Mouse (Mus musculus) stomach, embryonic 16.5 days (tissue): ENCODE measurements around the gene Foxo6. TPM values are rescaled to one million over a fixed set of nuclear protein-coding genes. Genes with fewer than 3 reads are reported as not detected.

ENCODE experiments used
- ATAC-seq: fragments of 200-750 bp; cut with Nextera tagmentation; 2 replicates; pipeline ENCODE4 v1.8.0; 2017; ENCODE audit warnings: moderate number of reproducible peaks, moderate TSS enrichment; ENCODE audit not compliant: insufficient read depth, low FRiP score
- H3K27ac ChIP-seq: fragments of 300-500 bp; sonication (generic); 2 replicates; pipeline ENCODE4 v1.5.1; 2014; ENCODE audit warnings: low read length
- H3K27me3 ChIP-seq: fragments of 300-500 bp; sonication (generic); 2 replicates; pipeline ENCODE4 v1.6.1; 2014; ENCODE audit warnings: low read length, control low read depth, mixed read lengths; ENCODE audit not compliant: control insufficient read depth, insufficient read depth
- H3K36me3 ChIP-seq: fragments of 300-500 bp; sonication (generic); 2 replicates; pipeline ENCODE4 v1.6.1; 2014; ENCODE audit warnings: low read length; ENCODE audit not compliant: control insufficient read depth, insufficient read depth
- H3K4me1 ChIP-seq: fragments of 300-500 bp; sonication (generic); 2 replicates; pipeline ENCODE4 v1.6.1; 2014; ENCODE audit warnings: low read length, control low read depth, mixed read lengths; ENCODE audit not compliant: control insufficient read depth, insufficient read depth
- H3K4me2 ChIP-seq: fragments of 300-500 bp; sonication (generic); 2 replicates; pipeline ENCODE4 v1.6.1; 2014; ENCODE audit warnings: low read depth, low read length, mixed read lengths
- H3K4me3 ChIP-seq: fragments of 300-500 bp; sonication (generic); replicated peaks from 2 replicates; pipeline ENCODE4 v1.5.1; 2014; ENCODE audit warnings: mild to moderate bottlenecking, low read length
- H3K9ac ChIP-seq: fragments of 300-500 bp; sonication (generic); 2 replicates; pipeline ENCODE4 v1.6.1; 2014; ENCODE audit warnings: low read length
- H3K9me3 ChIP-seq: fragments of 300-500 bp; sonication (generic); replicated peaks from 2 replicates; pipeline ENCODE4 v1.6.1; 2016; ENCODE audit warnings: low read length, control low read depth; ENCODE audit not compliant: control insufficient read depth
- WGBS: fragments of 180-500 bp; shearing (Covaris S2); extraction: QIAGEN DNeasy Blood & Tissue Kit; methylation state at CpG from one replicate; pipeline ENCODE4 v1.1.7; 2014; 5-methylcytosine and 5-hydroxymethylcytosine counted together
- polyA plus RNA-seq: library from polyadenylated mRNA; unstranded; fragments of >200 nt; fragmentation: Nextera tagmentation; extraction: Ambion mirVana; gene quantifications from 2 replicates; pipeline ENCODE4 v1.2.1, GENCODE M21; 2015

Foxo6 gene
- polyA plus RNA-seq, 1 experiment from 2014 or later = 0.15 TPM

GRCm38 (mm10) chr4:120323198-120323597 lies 36.0 kb upstream of the Foxo6 start:
- Histone ChIP-seq H3K36me3 (no peaks in the 10 kb centered on the region), H3K4me3 (no peak overlapping the region), H3K27me3 (no peaks in the 10 kb centered on the region), H3K27ac (no peak overlapping the region), H3K9ac (no peak overlapping the region), H3K4me2 (no peak overlapping the region), H3K9me3 (no peaks in the 10 kb centered on the region), H3K4me1 (no peaks in the 10 kb centered on the region)
- ATAC-seq = no peak
- whole genome bisulfite sequencing = 29% methylated on average over 6 of the region's 6 CpGs

GRCm38 (mm10) chr4:120317541-120317940 lies 30.4 kb upstream of the Foxo6 start:
- Histone ChIP-seq H3K4me2 (no peak overlapping the region), H3K36me3 (no peaks in the 10 kb centered on the region), H3K27me3 (no peaks in the 10 kb centered on the region), H3K4me1 (no peaks in the 10 kb centered on the region), H3K9me3 (no peaks in the 10 kb centered on the region), H3K4me3 (no peak overlapping the region), H3K27ac (no peak overlapping the region), H3K9ac (no peak overlapping the region)
- no peak for ATAC-seq
- 59% methylated on average over 2 of the region's 2 CpGs for WGBS

- no peaks in the 10 kb centered on the region for H3K36me3 ChIP-seq
- no peak for ATAC-seq
- H3K27ac ChIP-seq = no peak overlapping the region
- no peak overlapping the region for H3K9ac ChIP-seq
- H3K4me3 ChIP-seq = no peak overlapping the region
- no peaks in the 10 kb centered on the region for H3K27me3 ChIP-seq
- WGBS = 73% methylated on average over 4 of the region's 4 CpGs
- no peaks in the 10 kb centered on the region for H3K9me3 ChIP-seq
- H3K4me1 ChIP-seq = no peaks in the 10 kb centered on the region
- no peak overlapping the region for H3K4me2 ChIP-seq
Measured at GRCm38 (mm10) chr4:120316716-120317115, 29.6 kb upstream of the Foxo6 start.

- H3K27me3 ChIP-seq = no peaks in the 10 kb centered on the region
- no peak overlapping the region for H3K4me3 ChIP-seq
- no peaks in the 10 kb centered on the region for H3K4me1 ChIP-seq
- no peak overlapping the region for H3K9ac ChIP-seq
- H3K9me3 ChIP-seq = no peaks in the 10 kb centered on the region
- ATAC-seq = no peak
- no peaks in the 10 kb centered on the region for H3K36me3 ChIP-seq
- 39% methylated on average over 3 of the region's 3 CpGs for whole genome bisulfite sequencing
- no peak overlapping the region for H3K27ac ChIP-seq
- no peak overlapping the region for H3K4me2 ChIP-seq
Measured at GRCm38 (mm10) chr4:120314571-120314970, 27.4 kb upstream of the Foxo6 start.

- Histone ChIP-seq H3K4me3 (no peak overlapping the region), H3K27me3 (no peaks in the 10 kb centered on the region), H3K27ac (no peak overlapping the region), H3K36me3 (no peaks in the 10 kb centered on the region), H3K4me2 (no peak overlapping the region), H3K9me3 (no peaks in the 10 kb centered on the region), H3K4me1 (no peaks in the 10 kb centered on the region), H3K9ac (no peak overlapping the region)
- no peak for ATAC-seq
- 62% methylated on average over 5 of the region's 5 CpGs for WGBS
Measured at GRCm38 (mm10) chr4:120313309-120313708, 26.2 kb upstream of the Foxo6 start.

GRCm38 (mm10) chr4:120304580-120304979 lies 17.4 kb upstream of the Foxo6 start:
- H3K27me3 ChIP-seq = peaks cover 3% of the 10 kb centered on the region; the same call in 1 of the 2 replicates
- no peak overlapping the region for H3K27ac ChIP-seq
- no peaks in the 10 kb centered on the region for H3K36me3 ChIP-seq
- H3K9me3 ChIP-seq = no peaks in the 10 kb centered on the region
- no peak overlapping the region for H3K4me2 ChIP-seq
- 7% methylated on average over 9 of the region's 9 CpGs for WGBS
- no peak overlapping the region for H3K9ac ChIP-seq
- no peak for ATAC-seq
- no peaks in the 10 kb centered on the region for H3K4me1 ChIP-seq
- no peak overlapping the region for H3K4me3 ChIP-seq

- no peaks in the 10 kb centered on the region; the same call in 1 of the 2 replicates for H3K27me3 ChIP-seq
- WGBS = 39% methylated on average over 7 of the region's 7 CpGs
- H3K4me1 ChIP-seq = no peaks in the 10 kb centered on the region
- H3K27ac ChIP-seq = no peak overlapping the region
- H3K4me3 ChIP-seq = no peak overlapping the region
- no peaks in the 10 kb centered on the region for H3K9me3 ChIP-seq
- H3K36me3 ChIP-seq = no peaks in the 10 kb centered on the region
- H3K9ac ChIP-seq = no peak overlapping the region
- no peak overlapping the region for H3K4me2 ChIP-seq
- ATAC-seq = no peak
Measured at GRCm38 (mm10) chr4:120299287-120299686, 12.1 kb upstream of the Foxo6 start.

GRCm38 (mm10) chr4:120291106-120291822 lies 4.1 kb upstream of the Foxo6 start:
- 72% methylated on average over 11 of the region's 11 CpGs for WGBS
- ATAC-seq = no peak

GRCm38 (mm10) chr4:120290486-120290885 lies 3.3 kb upstream of the Foxo6 start:
- Histone ChIP-seq H3K27ac (no peak overlapping the region), H3K27me3 (peaks cover 14% of the 10 kb centered on the region), H3K4me3 (no peak overlapping the region), H3K9ac (no peak overlapping the region), H3K9me3 (no peaks in the 10 kb centered on the region), H3K4me2 (no peak overlapping the region), H3K4me1 (peaks cover 7% of the 10 kb centered on the region; the same call in 1 of the 2 replicates), H3K36me3 (no peaks in the 10 kb centered on the region)
- ATAC-seq = no peak
- 40% methylated on average over 5 of the region's 5 CpGs for WGBS

More at GRCm38 (mm10) chr4:120291106-120291822, 4.1 kb upstream of the Foxo6 start:
- H3K36me3 ChIP-seq = no peaks in the 10 kb centered on the region
- no peaks in the 10 kb centered on the region for H3K9me3 ChIP-seq
- H3K4me1 ChIP-seq = peaks cover 7% of the 10 kb centered on the region; the same call in 1 of the 2 replicates
- H3K9ac ChIP-seq = no peak overlapping the region
- H3K27ac ChIP-seq = no peak overlapping the region
- peaks cover 6% of the 10 kb centered on the region; the same call in 1 of the 2 replicates for H3K27me3 ChIP-seq
- H3K4me2 ChIP-seq = no peak overlapping the region
- no peak overlapping the region for H3K4me3 ChIP-seq
